Mouse (Mus musculus) ES-E14 (cell line): ENCODE results near the gene Dcaf5.
A peak's percentile ranks its signal among the peaks of the same experiment; 100 is the strongest.

Experiments
- ZC3H11A ChIP-seq: IDR thresholded peaks from 2 replicates; pipeline ENCODE4 v1.6.1; 2012; ENCODE audit warnings: low read depth, mild to moderate bottlenecking, inconsistent platforms, low read length, borderline replicate concordance
- ZNF384 ChIP-seq: IDR thresholded peaks from 2 replicates; pipeline ENCODE4 v1.6.1; 2012; ENCODE audit warnings: low read depth, low read length, inconsistent platforms

GRCm38 (mm10) chr12:80389448-80389847 lies 47.0 kb downstream of the Dcaf5 start:
- no peak for TF ChIP-seq ZNF384
- TF ChIP-seq ZC3H11A, result peak; percentile 43; the same call in 1 of the 2 replicates
